Mouse (Mus musculus): Measurements from ENCODE around the gene Syt16.

- no peak for TF ChIP-seq CTCF (IDR thresholded peaks at IDR 0.05; ENCODE audit: low read depth)
- no peak for TF ChIP-seq EP300 (IDR thresholded peaks at IDR 0.05; ENCODE audit: low read depth)
These were observed at the start of gene Syt16 for GRCm38 (mm10) chr12:73997297-73998127.

Measured in liver, postnatal 0 days (tissue).